Mouse (Mus musculus) CH12.LX (cell line): ENCODE measurements around the gene Wnk1. TPM values are rescaled to one million over a fixed set of nuclear protein-coding genes. Genes with fewer than 3 reads are reported as not detected.

Experiments used
- DNase-seq: peaks from one replicate; pipeline ENCODE4 v3.0.0-alpha.2; 2013; ENCODE audit errors: extremely low read depth
- H3K27ac ChIP-seq: 2 replicates; pipeline ENCODE4 v1.5.1; 2012; ENCODE audit warnings: low read depth, mild to moderate bottlenecking, control low read depth, moderate library complexity; ENCODE audit not compliant: insufficient read depth
- H3K27me3 ChIP-seq: replicated peaks from 2 replicates; pipeline ENCODE3; 2012; ENCODE audit warnings: inconsistent platforms
- H3K36me3 ChIP-seq, 2 experiments: replicated peaks in 1 of 2; 2 replicates each; pipeline versions ENCODE3 to v1.6.1; 2012; ENCODE audit warnings: inconsistent platforms in 1 of 2, low read length in 1 of 2, mild to moderate bottlenecking in 1 of 2, mixed read lengths in 1 of 2, moderate library complexity in 1 of 2; ENCODE audit not compliant: control insufficient read depth in 1 of 2, insufficient read depth in 1 of 2
- H3K4me1 ChIP-seq, 2 experiments: 2 replicates each; pipeline ENCODE4 v1.6.1; 2012; ENCODE audit warnings: inconsistent platforms in 1 of 2, moderate library complexity in 1 of 2; ENCODE audit not compliant: insufficient read depth in 2 of 2, control insufficient read depth in 1 of 2
- H3K4me2 ChIP-seq: 2 replicates; pipeline ENCODE4 v1.6.1; 2012; ENCODE audit warnings: low read depth, mild to moderate bottlenecking, control low read depth; ENCODE audit not compliant: poor library complexity, insufficient read depth, severe bottlenecking
- H3K4me3 ChIP-seq, 3 experiments: fragments of 150-350 bp in 1 of 3; sonication (generic) in 1 of 3; replicated peaks in 1 of 3; 2 replicates each; pipeline versions ENCODE3 to v1.5.1; 2011 to 2012; ENCODE audit warnings: low read depth in 2 of 3, low read length in 2 of 3, mild to moderate bottlenecking in 2 of 3, moderate library complexity in 2 of 3, control low read depth in 1 of 3, improper control_type of control experiment in 1 of 3, inconsistent platforms in 1 of 3, mixed read lengths in 1 of 3; ENCODE audit not compliant: poor library complexity in 1 of 3
- H3K79me2 ChIP-seq: replicated peaks from 2 replicates; pipeline ENCODE4 v1.6.1; 2012; ENCODE audit warnings: mild to moderate bottlenecking, moderate library complexity; ENCODE audit not compliant: control insufficient read depth, poor library complexity, insufficient read depth, severe bottlenecking; ENCODE audit errors: extremely low read depth
- H3K9ac ChIP-seq: 2 replicates; pipeline ENCODE4 v1.6.1; 2012; ENCODE audit warnings: low read depth, mild to moderate bottlenecking, control low read depth, moderate library complexity; ENCODE audit not compliant: insufficient read depth
- H3K9me3 ChIP-seq: replicated peaks from 2 replicates; pipeline ENCODE3; 2012; ENCODE audit warnings: low read length, inconsistent platforms, mixed read lengths
- CHD2 ChIP-seq: IDR thresholded peaks from 2 replicates; pipeline ENCODE4 v1.6.1; 2011; ENCODE audit warnings: low read length, improper control_type of control experiment
- CTCF ChIP-seq, 2 experiments: IDR thresholded peaks in 1 of 2; conservative IDR thresholded peaks in 1 of 2; 2 replicates each; pipeline ENCODE4 v1.5.1; 2011 to 2012; ENCODE audit warnings: low read depth in 2 of 2, low read length in 2 of 2, improper control_type of control experiment in 1 of 2, inconsistent platforms in 1 of 2, mild to moderate bottlenecking in 1 of 2, moderate library complexity in 1 of 2
- ELF1 ChIP-seq: IDR thresholded peaks from 2 replicates; pipeline ENCODE4 v1.6.1; 2014; ENCODE audit warnings: low read depth, mild to moderate bottlenecking, inconsistent platforms, low read length, improper control_type of control experiment
- EP300 ChIP-seq: IDR thresholded peaks from 2 replicates; pipeline ENCODE4 v1.6.1; 2011; ENCODE audit warnings: low read length, improper control_type of control experiment
- ETS1 ChIP-seq: conservative IDR thresholded peaks from 2 replicates; pipeline ENCODE4 v1.6.1; 2012; ENCODE audit warnings: low read depth, mild to moderate bottlenecking, inconsistent platforms, low read length, improper control_type of control experiment, moderate library complexity
- JUN ChIP-seq: IDR thresholded peaks from 2 replicates; pipeline ENCODE4 v1.6.1; 2011; ENCODE audit warnings: low read depth, mild to moderate bottlenecking, low read length, improper control_type of control experiment, moderate library complexity; ENCODE audit not compliant: insufficient read depth
- JUND ChIP-seq: conservative IDR thresholded peaks from 2 replicates; pipeline ENCODE4 v1.6.1; 2011; ENCODE audit warnings: low read depth, low read length, improper control_type of control experiment
- MAFK ChIP-seq: IDR thresholded peaks from 2 replicates; pipeline ENCODE4 v1.6.1; 2011; ENCODE audit warnings: low read length, improper control_type of control experiment; ENCODE audit not compliant: insufficient replicate concordance
- MAX ChIP-seq: IDR thresholded peaks from 2 replicates; pipeline ENCODE4 v1.6.1; 2011; ENCODE audit warnings: low read length, improper control_type of control experiment
- NRF1 ChIP-seq: IDR thresholded peaks from 2 replicates; pipeline ENCODE4 v1.6.1; 2014; ENCODE audit warnings: low read depth, mild to moderate bottlenecking, inconsistent platforms, low read length, improper control_type of control experiment, moderate library complexity
- POLR2A ChIP-seq: IDR thresholded peaks from 2 replicates; pipeline ENCODE4 v1.6.1; 2011; ENCODE audit warnings: low read depth, mild to moderate bottlenecking, improper control_type of control experiment, low read length
- SMC3 ChIP-seq: IDR thresholded peaks from 2 replicates; pipeline ENCODE4 v1.6.1; 2011; ENCODE audit warnings: low read depth, low read length, improper control_type of control experiment
- TBP ChIP-seq: conservative IDR thresholded peaks from 2 replicates; pipeline ENCODE4 v1.6.1; 2011; ENCODE audit warnings: low read depth, low read length, improper control_type of control experiment
- TCF12 ChIP-seq: IDR thresholded peaks from 2 replicates; pipeline ENCODE4 v1.6.1; 2014; ENCODE audit warnings: low read depth, mild to moderate bottlenecking, inconsistent platforms, low read length, improper control_type of control experiment
- USF1 ChIP-seq: IDR thresholded peaks from 2 replicates; pipeline ENCODE4 v1.6.1; 2014; ENCODE audit warnings: low read depth, mild to moderate bottlenecking, inconsistent platforms, low read length, improper control_type of control experiment
- USF2 ChIP-seq: conservative IDR thresholded peaks from 2 replicates; pipeline ENCODE4 v1.6.1; 2011; ENCODE audit warnings: low read depth, low read length, improper control_type of control experiment
- ZMIZ1 ChIP-seq: IDR thresholded peaks from 2 replicates; pipeline ENCODE4 v1.6.1; 2012; ENCODE audit warnings: low read depth, mild to moderate bottlenecking, inconsistent platforms, low read length, improper control_type of control experiment
- dilution Hi-C: fragments of 300-500 bp; cut with MboI; formaldehyde crosslinking; loops from 2 replicates; pipeline ENCODE4 v1.14.3; 2020; ENCODE audit warnings: low sequenced_read_pairs; ENCODE audit not compliant: extremely low pct_unique_long_range_greater_than_20kb, extremely low pct_ligation_motif_present
- in situ Hi-C: fragments of 300-500 bp; cut with MboI; formaldehyde crosslinking; loops from 3 replicates; pipeline ENCODE4 v1.14.3; 2019; ENCODE audit warnings: low sequenced_read_pairs, low pct_ligation_motif_present, low pct_unique_long_range_greater_than_20kb, mixed read lengths
- polyA plus RNA-seq: library from polyadenylated mRNA; unstranded; fragments of >175 nt; gene quantifications from 2 replicates; pipeline ENCODE4 v1.2.1, GENCODE M21; 2012; ENCODE audit warnings: low read depth; ENCODE audit not compliant: insufficient read length
- total RNA-seq, 2 experiments: library from RNA; depleted of rRNA; stranded (reverse); fragments of 300-350 nt in 1 of 2; fragments of >200 nt in 1 of 2; gene quantifications; 2 replicates each; pipeline ENCODE4 v1.2.3; 2012 to 2014

The Wnk1 gene
- total and polyA plus RNA-seq, 3 experiments, result 97.2 to 216 (median 125) TPM

- Histone ChIP-seq H3K36me3 (peaks cover 4 to 42% of the 10 kb centered on the region in 2 experiments), H3K4me3 (no peak overlapping the region), H3K4me1 (peaks cover 0 to 11% of the 10 kb centered on the region in 2 experiments; a peak in 3 of 4 replicates), H3K4me2 (no peak overlapping the region), H3K27ac (no peak overlapping the region), H3K27me3 (no peaks in the 10 kb centered on the region), H3K9ac (no peak overlapping the region), H3K79me2 (peaks cover 20% of the 10 kb centered on the region), H3K9me3 (no peaks in the 10 kb centered on the region)
- dilution Hi-C loops (no loop called here), in situ Hi-C loops (loop anchor here (25.0 kb wide), 2 partner anchors 93 to 418 kb away; partner anchors contain the start of gene Fbxl14)
- TF ChIP-seq EP300 (no peak), MAX (no peak), USF1 (no peak), ZMIZ1 (no peak), POLR2A (no peak), CTCF (conservative IDR thresholded peaks at IDR 0.05 in 1 of 2, IDR thresholded peaks at IDR 0.05 in 1 of 2; ENCODE audit: low read depth in 2 of 2, low read length in 2 of 2) (no peak), TCF12 (no peak), NRF1 (no peak), USF2 (no peak), TBP (no peak), ELF1 (no peak), SMC3 (no peak), ETS1 (no peak)
- no peak for DNase-seq
Measured at GRCm38 (mm10) chr6:119905461-119905860, 133.0 kb downstream of the Wnk1 start.

GRCm38 (mm10) chr6:119903081-119903789 is 135.2 kb downstream of the Wnk1 start:
- Histone ChIP-seq H3K4me1 (peaks cover 0 to 11% of the 10 kb centered on the region in 2 experiments; a peak in 3 of 4 replicates), H3K9ac (peak overlapping the region; percentile 85), H3K27ac (no peak overlapping the region), H3K36me3 (peaks cover 4 to 31% of the 10 kb centered on the region in 2 experiments), H3K27me3 (no peaks in the 10 kb centered on the region), H3K79me2 (peaks cover 15% of the 10 kb centered on the region), H3K9me3 (no peaks in the 10 kb centered on the region), H3K4me3 (peak overlapping the region; percentile 92 to 96 (median 95)), H3K4me2 (peak overlapping the region; percentile 92)
- in situ Hi-C loops (loop anchor here (25.0 kb wide), 2 partner anchors 91 to 416 kb away; partner anchors contain the start of gene Fbxl14), dilution Hi-C loops (no loop called here)
- DNase-seq, result peak; percentile 38
- TF ChIP-seq JUND (no peak), POLR2A (no peak), CHD2 (peak; percentile 42; the same call in 1 of the 2 replicates), MAFK (no peak), JUN (no peak)
